Mouse (Mus musculus) hindbrain, embryonic 16.5 days (tissue): ENCODE results near the gene Gabrg2. TPM values are rescaled to one million over a fixed set of nuclear protein-coding genes. Genes with fewer than 3 reads are reported as not detected.

Experiments used
- ATAC-seq: fragments of 200-750 bp; cut with Nextera tagmentation; 2 replicates; pipeline ENCODE4 v1.8.0; 2017; ENCODE audit warnings: moderate TSS enrichment, moderate library complexity
- H3K27ac ChIP-seq: fragments of 300-500 bp; sonication (generic); 2 replicates; pipeline ENCODE4 v1.5.1; 2014; ENCODE audit warnings: low read depth, mild to moderate bottlenecking, control low read depth, low read length, moderate library complexity
- H3K27me3 ChIP-seq: fragments of 300-500 bp; sonication (generic); replicated peaks from 2 replicates; pipeline ENCODE4 v1.6.1; 2014; ENCODE audit warnings: low read length; ENCODE audit not compliant: control insufficient read depth, insufficient read depth
- H3K36me3 ChIP-seq: fragments of 300-500 bp; sonication (generic); 2 replicates; pipeline ENCODE4 v1.6.1; 2014; ENCODE audit warnings: mild to moderate bottlenecking, low read length, moderate library complexity, mixed read lengths; ENCODE audit not compliant: control insufficient read depth, insufficient read depth
- H3K4me1 ChIP-seq: fragments of 300-500 bp; sonication (generic); 2 replicates; pipeline ENCODE4 v1.6.1; 2014; ENCODE audit warnings: low read depth, low read length; ENCODE audit not compliant: control insufficient read depth, insufficient read depth
- H3K4me2 ChIP-seq: fragments of 300-500 bp; sonication (generic); 2 replicates; pipeline ENCODE4 v1.6.1; 2014; ENCODE audit warnings: mild to moderate bottlenecking, low read length, control low read depth, moderate library complexity
- H3K4me3 ChIP-seq: fragments of 300-500 bp; sonication (generic); 2 replicates; pipeline ENCODE4 v1.5.1; 2014; ENCODE audit warnings: mild to moderate bottlenecking, low read length, control low read depth, moderate library complexity
- H3K9ac ChIP-seq: fragments of 300-500 bp; sonication (generic); 2 replicates; pipeline ENCODE4 v1.6.1; 2014; ENCODE audit warnings: low read depth, mild to moderate bottlenecking, control low read depth, low read length, moderate library complexity
- H3K9me3 ChIP-seq: fragments of 300-500 bp; sonication (generic); 2 replicates; pipeline ENCODE4 v1.6.1; 2014; ENCODE audit warnings: mild to moderate bottlenecking, low read length, moderate library complexity; ENCODE audit not compliant: control insufficient read depth
- WGBS: fragments of 180-500 bp; shearing (Covaris S2); extraction: QIAGEN DNeasy Blood & Tissue Kit; methylation state at CpG from one replicate; pipeline ENCODE4 v1.1.7; 2014; 5-methylcytosine and 5-hydroxymethylcytosine counted together
- polyA plus RNA-seq: library from polyadenylated mRNA; unstranded; fragments of >200 nt; fragmentation: Nextera tagmentation; extraction: Ambion mirVana; gene quantifications from 2 replicates; pipeline ENCODE4 v1.2.1, GENCODE M21; 2015

The Gabrg2 gene
- 124 and 127 TPM in 2 replicates for polyA plus RNA-seq

GRCm38 (mm10) chr11:42000190-42001098, at the start of gene Gabrg2:
Gene Gabrg2 (minus strand): TSS chr11:42000857.
- H3K4me1 ChIP-seq = peaks cover 3% of the 10 kb centered on the region
- ATAC-seq = peak; percentile 85
- WGBS = 3% methylated on average over 20 of the region's 20 CpGs
- H3K4me2 ChIP-seq = peak within 1 kb of the TSS; percentile 69
- no peaks in the 10 kb centered on the region for H3K9me3 ChIP-seq
- H3K4me3 ChIP-seq = peak within 1 kb of the TSS; percentile 55
- H3K27me3 ChIP-seq = no peaks in the 10 kb centered on the region
- H3K36me3 ChIP-seq = no peaks in the 10 kb centered on the region
- H3K27ac ChIP-seq = peak within 1 kb of the TSS; percentile 95
- peak within 1 kb of the TSS; percentile 75 for H3K9ac ChIP-seq

- H3K9me3 ChIP-seq = no peaks in the 10 kb centered on the region
- no peak overlapping the region for H3K9ac ChIP-seq
- H3K27ac ChIP-seq = no peak overlapping the region
- H3K4me1 ChIP-seq = no peaks in the 10 kb centered on the region
- H3K27me3 ChIP-seq = no peaks in the 10 kb centered on the region
- no peak overlapping the region for H3K4me2 ChIP-seq
- H3K36me3 ChIP-seq = no peaks in the 10 kb centered on the region
- no peak overlapping the region for H3K4me3 ChIP-seq
- no peak for ATAC-seq
These were observed 47.5 kb upstream of the Gabrg2 start for GRCm38 (mm10) chr11:42048201-42048600.

GRCm38 (mm10) chr11:41999468-41999881, 1.2 kb downstream of the Gabrg2 start:
- peak overlapping the region; percentile 69 for H3K4me2 ChIP-seq
- H3K9ac ChIP-seq = peak overlapping the region; percentile 75
- peak overlapping the region; percentile 55 for H3K4me3 ChIP-seq
- H3K9me3 ChIP-seq = no peaks in the 10 kb centered on the region
- peak; percentile 86 for ATAC-seq
- WGBS = under 1% methylated on average over 7 of the region's 7 CpGs
- peaks cover 3% of the 10 kb centered on the region for H3K4me1 ChIP-seq
- no peaks in the 10 kb centered on the region for H3K27me3 ChIP-seq
- H3K36me3 ChIP-seq = no peaks in the 10 kb centered on the region
- H3K27ac ChIP-seq = peak overlapping the region; percentile 95

- ATAC-seq = no peak
- H3K27me3 ChIP-seq = no peaks in the 10 kb centered on the region
- H3K4me2 ChIP-seq = no peak overlapping the region
- H3K9me3 ChIP-seq = no peaks in the 10 kb centered on the region
- H3K36me3 ChIP-seq = no peaks in the 10 kb centered on the region
- H3K9ac ChIP-seq = no peak overlapping the region
- WGBS = 64% methylated on average over 6 of the region's 6 CpGs
- no peaks in the 10 kb centered on the region for H3K4me1 ChIP-seq
- no peak overlapping the region for H3K4me3 ChIP-seq
- no peak overlapping the region for H3K27ac ChIP-seq
These were observed 20.5 kb downstream of the Gabrg2 start for GRCm38 (mm10) chr11:41980152-41980551.

GRCm38 (mm10) chr11:41968595-41968994, 32.1 kb downstream of the Gabrg2 start:
- H3K9ac ChIP-seq = no peak overlapping the region
- no peaks in the 10 kb centered on the region for H3K9me3 ChIP-seq
- no peak overlapping the region for H3K27ac ChIP-seq
- no peak overlapping the region for H3K4me2 ChIP-seq
- H3K4me3 ChIP-seq = no peak overlapping the region
- H3K4me1 ChIP-seq = no peaks in the 10 kb centered on the region
- H3K27me3 ChIP-seq = no peaks in the 10 kb centered on the region
- no peak for ATAC-seq
- H3K36me3 ChIP-seq = no peaks in the 10 kb centered on the region

GRCm38 (mm10) chr11:41962706-41963105, 38.0 kb downstream of the Gabrg2 start:
- Histone ChIP-seq H3K9me3 (no peaks in the 10 kb centered on the region), H3K4me3 (no peak overlapping the region), H3K27ac (no peak overlapping the region), H3K27me3 (no peaks in the 10 kb centered on the region), H3K9ac (no peak overlapping the region), H3K4me2 (no peak overlapping the region), H3K4me1 (no peaks in the 10 kb centered on the region), H3K36me3 (no peaks in the 10 kb centered on the region)
- WGBS = 82% methylated on average over 8 of the region's 8 CpGs
- ATAC-seq = no peak

- Histone ChIP-seq H3K4me2 (no peak overlapping the region), H3K4me3 (no peak overlapping the region), H3K9ac (no peak overlapping the region), H3K27me3 (no peaks in the 10 kb centered on the region), H3K36me3 (no peaks in the 10 kb centered on the region), H3K4me1 (no peaks in the 10 kb centered on the region), H3K9me3 (no peaks in the 10 kb centered on the region), H3K27ac (no peak overlapping the region)
- ATAC-seq = no peak
- WGBS = 74% methylated on average over 2 of the region's 2 CpGs
These were observed 47.1 kb downstream of the Gabrg2 start for GRCm38 (mm10) chr11:41953550-41953949.

- Histone ChIP-seq H3K4me3 (no peak overlapping the region), H3K9ac (no peak overlapping the region), H3K4me1 (no peaks in the 10 kb centered on the region), H3K36me3 (no peaks in the 10 kb centered on the region), H3K27me3 (no peaks in the 10 kb centered on the region), H3K9me3 (no peaks in the 10 kb centered on the region), H3K4me2 (no peak overlapping the region), H3K27ac (no peak overlapping the region)
- no peak for ATAC-seq
- WGBS = 64% methylated on average over 3 of the region's 3 CpGs
These were observed 48.8 kb downstream of the Gabrg2 start for GRCm38 (mm10) chr11:41951898-41952297.

GRCm38 (mm10) chr11:41945471-41945870, 55.2 kb downstream of the Gabrg2 start:
- WGBS = 87% methylated on average over 5 of the region's 5 CpGs
- no peak for ATAC-seq
- Histone ChIP-seq H3K4me1 (no peaks in the 10 kb centered on the region), H3K9me3 (no peaks in the 10 kb centered on the region), H3K9ac (no peak overlapping the region), H3K27ac (no peak overlapping the region), H3K36me3 (no peaks in the 10 kb centered on the region), H3K27me3 (no peaks in the 10 kb centered on the region), H3K4me2 (no peak overlapping the region), H3K4me3 (no peak overlapping the region)
